Mouse (Mus musculus) forebrain, embryonic 10.5 days (tissue): ENCODE measurements around the gene Flywch2. TPM values are rescaled to one million over a fixed set of nuclear protein-coding genes. Genes with fewer than 3 reads are reported as not detected.

Experiments
- DNase-seq: peaks from one replicate; pipeline ENCODE4 v3.0.0-alpha.2; 2017; ENCODE audit warnings: low spot score; ENCODE audit errors: extremely low spot score
- H3K27ac ChIP-seq: fragments of 300-500 bp; sonication (generic); 2 replicates; pipeline ENCODE4 v1.5.1; 2016; ENCODE audit warnings: mild to moderate bottlenecking
- H3K27me3 ChIP-seq: fragments of 300-500 bp; sonication (generic); 2 replicates; pipeline ENCODE4 v1.6.1; 2016; ENCODE audit warnings: mild to moderate bottlenecking; ENCODE audit not compliant: poor library complexity, severe bottlenecking
- H3K36me3 ChIP-seq: fragments of 300-500 bp; sonication (generic); replicated peaks from 2 replicates; pipeline ENCODE4 v1.6.1; 2016; ENCODE audit warnings: mild to moderate bottlenecking, moderate library complexity
- H3K4me1 ChIP-seq: fragments of 300-500 bp; sonication (generic); 2 replicates; pipeline ENCODE4 v1.6.1; 2016
- H3K4me3 ChIP-seq: fragments of 300-500 bp; sonication (generic); 2 replicates; pipeline ENCODE4 v1.5.1; 2016; ENCODE audit warnings: mild to moderate bottlenecking, moderate library complexity
- H3K9me3 ChIP-seq: fragments of 300-500 bp; sonication (generic); 2 replicates; pipeline ENCODE4 v1.6.1; 2016; ENCODE audit warnings: mild to moderate bottlenecking, moderate library complexity
- WGBS: fragments of 180-500 bp; shearing (Covaris S2); methylation state at CpG from one replicate; pipeline ENCODE4 v1.1.7; 2016; 5-methylcytosine and 5-hydroxymethylcytosine counted together
- polyA plus RNA-seq: library from polyadenylated mRNA; unstranded; fragments of >200 nt; fragmentation: Nextera tagmentation; extraction: Ambion mirVana; gene quantifications from 2 replicates; pipeline ENCODE4 v1.2.1, GENCODE M21; 2016

Gene Flywch2
- 23.8 and 25.0 TPM in 2 replicates for polyA plus RNA-seq

DNA sequence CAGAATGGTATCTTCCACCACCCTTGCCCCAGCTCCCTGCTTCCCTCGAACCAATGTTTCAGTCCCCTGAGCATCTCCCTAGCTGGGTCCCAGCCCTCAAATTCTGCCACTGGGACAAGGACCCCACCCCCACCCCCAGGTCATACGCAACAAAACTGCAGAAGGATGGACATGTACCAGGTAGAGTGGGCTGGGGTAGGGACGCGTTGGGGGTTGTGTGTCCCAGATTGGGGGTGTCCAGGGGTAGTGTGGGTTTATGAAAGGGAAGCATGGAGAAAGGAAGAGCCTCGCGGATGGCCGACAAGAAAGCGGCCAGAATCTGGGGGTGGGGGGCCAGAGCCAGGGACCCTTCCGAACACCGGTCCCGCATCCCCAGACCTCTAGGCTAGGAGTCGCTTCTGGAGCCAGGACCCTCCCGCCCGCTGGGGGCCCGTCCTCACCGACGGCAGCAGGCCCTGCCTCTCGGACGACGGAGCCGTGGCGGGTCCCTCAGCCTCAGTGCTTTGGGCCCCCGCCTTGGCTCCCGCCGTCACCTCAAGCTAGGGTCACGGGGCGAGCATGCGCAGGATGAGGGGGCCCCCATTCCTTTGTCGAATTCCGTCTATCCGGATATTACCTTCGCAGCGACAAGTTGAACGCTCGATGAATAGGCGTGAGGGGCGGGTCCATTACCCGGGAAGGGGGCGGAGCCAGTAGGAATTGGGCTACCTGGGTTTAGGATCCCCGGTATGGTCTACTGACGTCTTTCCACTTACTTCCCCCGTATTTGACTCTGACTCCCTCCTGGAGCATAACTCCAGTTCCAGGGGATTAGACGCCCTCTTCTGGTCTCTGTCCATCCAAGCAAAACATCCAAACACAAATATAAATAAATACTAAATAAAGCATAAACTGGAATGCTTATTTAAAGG, at the start of gene Flywch2:
TSS of gene Flywch2 (minus strand) at position 521 of the 911 bp plus-strand sequence.
- 2% methylated on average over 43 of the region's 43 CpGs for WGBS

DNA sequence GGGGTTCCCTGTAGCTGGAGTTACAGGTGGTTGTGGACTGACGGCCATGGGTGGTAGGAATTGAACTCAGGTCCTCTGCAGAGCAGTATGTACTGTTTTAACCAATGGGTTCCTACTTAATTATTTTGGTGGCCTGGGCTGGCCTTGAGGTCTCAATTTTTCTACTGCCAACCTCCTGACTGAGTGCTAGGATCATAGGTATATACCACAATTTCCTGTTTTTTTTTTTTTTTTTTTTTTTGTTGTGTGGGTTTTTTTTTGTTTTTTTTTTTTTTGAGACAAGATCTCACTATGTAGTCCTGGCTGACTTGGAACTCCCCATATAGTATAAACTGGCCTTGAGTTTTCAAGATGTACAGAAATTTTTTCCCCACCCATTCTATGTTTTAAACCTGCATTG, 45.3 kb upstream of the Flywch2 start:
- Histone ChIP-seq H3K4me1 (peaks cover 30% of the 10 kb centered on the region), H3K4me3 (no peak overlapping the region), H3K27ac (no peak overlapping the region), H3K9me3 (no peaks in the 10 kb centered on the region), H3K36me3 (peaks cover 14% of the 10 kb centered on the region), H3K27me3 (peaks cover 34% of the 10 kb centered on the region)
- no peak for DNase-seq
- WGBS = 98% methylated on average over 1 of the region's 1 CpGs

More for the DNA sequence above, at the start of gene Flywch2:
- no peaks in the 10 kb centered on the region for H3K36me3 ChIP-seq
- H3K27me3 ChIP-seq = no peaks in the 10 kb centered on the region
- peak; percentile 75 for DNase-seq
- H3K9me3 ChIP-seq = no peaks in the 10 kb centered on the region
- H3K4me1 ChIP-seq = peaks cover 31% of the 10 kb centered on the region
- peak within 1 kb of the TSS; percentile 87 for H3K27ac ChIP-seq
- peak within 1 kb of the TSS; percentile 71 for H3K4me3 ChIP-seq

DNA sequence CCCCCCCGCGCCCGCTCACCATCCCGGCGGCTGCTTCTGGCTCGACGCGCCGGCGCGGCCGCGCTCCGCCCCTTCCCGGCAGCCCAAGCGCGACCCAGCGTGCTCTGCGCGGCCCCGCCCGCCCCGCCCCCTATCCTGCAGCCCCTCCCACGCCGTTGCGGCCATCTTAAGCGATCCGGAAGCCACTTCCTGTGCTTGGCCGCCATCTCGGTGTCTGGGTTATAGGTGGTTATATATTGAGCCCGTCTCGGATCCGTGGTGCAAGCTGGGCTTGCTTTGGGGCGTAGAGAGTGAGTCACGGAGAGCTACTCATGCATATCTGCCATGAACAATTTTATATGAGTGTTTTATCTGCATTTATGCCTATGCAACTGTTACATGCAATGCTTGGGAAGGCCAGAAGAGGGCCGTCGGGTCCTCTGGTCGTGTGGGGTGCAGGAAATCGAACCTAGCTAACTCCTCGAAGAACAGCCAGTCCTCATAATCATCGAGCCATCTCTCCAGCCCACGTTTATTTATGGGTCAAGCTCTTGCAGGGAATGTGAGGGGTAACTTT, 43.3 kb upstream of the Flywch2 start, which contains the start of gene Elob:
TSS of gene Elob (minus strand) at position 73 of the 556 bp plus-strand sequence.
- Histone ChIP-seq H3K36me3 (peaks cover 35% of the 10 kb centered on the region), H3K4me3 (peak within 1 kb of the TSS; percentile 89), H3K9me3 (no peaks in the 10 kb centered on the region), H3K4me1 (peaks cover 29% of the 10 kb centered on the region), H3K27me3 (peaks cover 24% of the 10 kb centered on the region), H3K27ac (peak within 1 kb of the TSS; percentile 93)
- WGBS = under 1% methylated on average over 40 of the region's 42 CpGs
- peak; percentile 91 for DNase-seq

DNA sequence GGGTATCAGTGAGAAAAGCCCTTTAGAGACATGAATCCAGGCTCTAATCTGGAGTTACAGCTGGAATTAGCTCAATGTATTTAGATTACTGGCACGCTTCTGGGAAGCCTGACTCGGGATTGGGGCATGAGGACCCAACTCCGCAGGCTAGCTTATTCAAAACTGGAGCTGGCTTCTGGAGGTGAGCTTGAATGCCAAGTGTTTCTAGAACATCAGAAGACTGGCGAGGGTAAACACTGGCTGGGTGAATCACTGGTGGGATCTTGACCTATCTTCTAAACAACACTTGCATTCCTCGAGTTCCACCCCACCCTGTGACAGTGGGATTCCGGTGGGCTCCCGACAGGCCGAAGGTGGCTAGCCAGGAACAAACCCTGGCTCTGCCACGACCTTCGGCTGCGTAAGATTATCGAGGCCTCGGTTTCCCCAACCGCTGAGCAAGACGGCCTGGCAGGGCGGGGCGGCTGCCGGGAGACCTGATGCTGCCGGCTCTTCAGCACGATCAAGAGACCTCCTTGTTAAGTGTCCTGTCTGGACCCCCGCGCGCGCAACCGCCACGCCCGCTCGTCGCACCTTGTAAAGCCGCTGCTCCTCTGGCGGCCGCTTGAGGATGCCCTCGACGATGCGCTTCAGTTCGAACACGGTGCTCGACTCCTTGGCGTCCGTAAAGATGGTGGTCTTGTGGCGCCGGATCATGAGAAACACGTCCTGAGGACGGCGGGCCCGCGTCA, 42.6 kb upstream of the Flywch2 start:
- H3K27me3 ChIP-seq = peaks cover 16% of the 10 kb centered on the region
- under 1% methylated on average over 47 of the region's 47 CpGs for WGBS
- H3K36me3 ChIP-seq = peaks cover 42% of the 10 kb centered on the region
- H3K27ac ChIP-seq = peak overlapping the region; percentile 93
- DNase-seq = no peak
- peaks cover 29% of the 10 kb centered on the region for H3K4me1 ChIP-seq
- no peaks in the 10 kb centered on the region for H3K9me3 ChIP-seq
- peak overlapping the region; percentile 89 for H3K4me3 ChIP-seq

GRCm38 (mm10) chr17:23825591-23825990, 39.7 kb upstream of the Flywch2 start:
- no peak for DNase-seq
- Histone ChIP-seq H3K4me3 (no peak overlapping the region; the same call in 1 of the 2 replicates), H3K27ac (no peak overlapping the region), H3K4me1 (peaks cover 29% of the 10 kb centered on the region), H3K27me3 (0 out of 2 replicates have a peak, but pooled peaks cover 1% of the 10 kb centered on the region), H3K9me3 (peaks cover under 1% of the 10 kb centered on the region; the same call in 1 of the 2 replicates), H3K36me3 (peaks cover 70% of the 10 kb centered on the region)
- WGBS = 93% methylated on average over 4 of the region's 4 CpGs

DNA sequence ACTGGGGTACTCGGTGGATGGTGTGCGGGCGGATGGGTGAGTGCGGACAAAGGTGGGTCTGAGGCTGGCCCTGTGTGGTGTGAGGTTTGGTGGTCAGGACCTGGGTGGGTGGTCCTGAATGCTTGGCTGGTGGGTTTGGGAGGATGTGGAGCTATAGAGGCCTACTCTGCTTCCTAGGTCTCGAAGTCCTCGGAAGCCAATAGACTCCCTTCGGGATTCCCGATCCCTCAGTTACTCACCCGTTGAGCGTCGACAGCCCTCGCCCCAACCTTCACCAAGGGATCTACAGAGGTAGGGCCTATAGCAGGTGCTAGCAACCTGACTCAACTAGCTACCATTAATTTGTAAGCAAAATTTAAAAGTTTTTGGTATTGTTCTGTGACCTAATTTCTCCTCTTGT, 37.7 kb upstream of the Flywch2 start:
- Histone ChIP-seq H3K4me1 (peaks cover 23% of the 10 kb centered on the region), H3K27ac (no peak overlapping the region), H3K9me3 (peaks cover 21% of the 10 kb centered on the region), H3K36me3 (peaks cover 90% of the 10 kb centered on the region), H3K27me3 (no peaks in the 10 kb centered on the region), H3K4me3 (no peak overlapping the region; the same call in 1 of the 2 replicates)
- no peak for DNase-seq
- WGBS = 93% methylated on average over 12 of the region's 12 CpGs

GRCm38 (mm10) chr17:23823018-23823417, 37.1 kb upstream of the Flywch2 start:
- no peak overlapping the region for H3K4me3 ChIP-seq
- peaks cover 96% of the 10 kb centered on the region for H3K36me3 ChIP-seq
- H3K27me3 ChIP-seq = no peaks in the 10 kb centered on the region
- H3K9me3 ChIP-seq = peaks cover 27% of the 10 kb centered on the region
- no peak overlapping the region for H3K27ac ChIP-seq
- DNase-seq = no peak
- 88% methylated on average over 16 of the region's 16 CpGs for WGBS
- H3K4me1 ChIP-seq = peaks cover 18% of the 10 kb centered on the region

- H3K9me3 ChIP-seq = peaks cover 35% of the 10 kb centered on the region
- peaks cover 100% of the 10 kb centered on the region for H3K36me3 ChIP-seq
- DNase-seq = no peak
- WGBS = 83% methylated on average over 6 of the region's 6 CpGs
- H3K27ac ChIP-seq = no peak overlapping the region
- H3K4me3 ChIP-seq = no peak overlapping the region
- H3K4me1 ChIP-seq = peaks cover 9% of the 10 kb centered on the region
- no peaks in the 10 kb centered on the region for H3K27me3 ChIP-seq
Measured at GRCm38 (mm10) chr17:23822094-23822493, 36.2 kb upstream of the Flywch2 start.

- Histone ChIP-seq H3K4me1 (0 out of 2 replicates have a peak, but pooled peaks cover 3% of the 10 kb centered on the region), H3K27me3 (no peaks in the 10 kb centered on the region), H3K27ac (no peak overlapping the region), H3K4me3 (no peak overlapping the region), H3K9me3 (peaks cover 48% of the 10 kb centered on the region), H3K36me3 (peaks cover 100% of the 10 kb centered on the region)
- DNase-seq = no peak
- WGBS = 97% methylated on average over 5 of the region's 5 CpGs
Measured at GRCm38 (mm10) chr17:23820731-23821130, 34.9 kb upstream of the Flywch2 start.

DNA sequence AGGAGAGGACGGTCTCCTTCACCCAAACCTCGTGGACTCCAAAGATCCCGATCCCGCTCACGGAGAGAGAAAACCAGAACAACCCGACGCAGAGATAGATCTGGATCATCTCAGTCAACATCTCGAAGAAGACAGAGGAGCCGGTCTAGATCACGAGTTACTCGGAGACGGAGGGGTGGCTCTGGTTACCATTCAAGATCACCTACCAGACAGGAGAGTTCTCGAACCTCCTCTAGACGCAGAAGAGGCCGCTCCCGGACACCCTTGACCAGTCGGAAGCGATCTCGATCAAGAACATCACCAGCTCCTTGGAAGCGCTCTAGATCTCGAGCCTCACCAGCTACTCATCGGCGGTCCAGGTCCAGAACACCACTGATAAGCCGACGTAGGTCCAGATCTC, 33.4 kb upstream of the Flywch2 start:
- Histone ChIP-seq H3K4me1 (no peaks in the 10 kb centered on the region), H3K36me3 (peaks cover 100% of the 10 kb centered on the region), H3K4me3 (no peak overlapping the region), H3K27ac (no peak overlapping the region), H3K9me3 (peaks cover 60% of the 10 kb centered on the region), H3K27me3 (no peaks in the 10 kb centered on the region)
- no peak for DNase-seq
- whole genome bisulfite sequencing = 98% methylated on average over 25 of the region's 25 CpGs

- no peaks in the 10 kb centered on the region for H3K4me1 ChIP-seq
- no peak for DNase-seq
- WGBS = 95% methylated on average over 8 of the region's 8 CpGs
- no peaks in the 10 kb centered on the region for H3K27me3 ChIP-seq
- H3K36me3 ChIP-seq = peaks cover 100% of the 10 kb centered on the region
- H3K9me3 ChIP-seq = peaks cover 60% of the 10 kb centered on the region
- H3K4me3 ChIP-seq = no peak overlapping the region
- no peak overlapping the region for H3K27ac ChIP-seq
Measured at GRCm38 (mm10) chr17:23818579-23818978, 32.7 kb upstream of the Flywch2 start.

DNA sequence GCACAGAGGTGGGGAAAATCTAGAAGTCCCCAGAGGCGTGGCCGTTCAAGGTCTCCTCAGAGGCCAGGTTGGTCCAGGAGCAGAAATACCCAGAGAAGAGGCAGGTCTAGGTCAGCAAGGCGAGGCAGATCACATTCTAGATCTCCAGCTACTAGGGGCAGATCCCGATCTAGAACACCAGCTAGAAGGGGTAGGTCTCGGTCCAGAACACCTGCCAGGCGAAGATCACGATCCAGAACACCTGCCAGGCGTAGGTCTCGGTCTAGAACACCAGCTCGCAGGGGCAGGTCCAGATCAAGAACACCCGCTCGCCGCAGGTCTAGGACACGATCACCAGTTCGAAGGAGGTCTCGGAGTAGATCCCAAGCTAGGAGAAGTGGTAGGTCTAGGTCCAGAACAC, 29.8 kb upstream of the Flywch2 start:
- H3K4me3 ChIP-seq = no peak overlapping the region; the same call in 1 of the 2 replicates
- no peak overlapping the region for H3K27ac ChIP-seq
- peaks cover 100% of the 10 kb centered on the region for H3K36me3 ChIP-seq
- no peaks in the 10 kb centered on the region for H3K4me1 ChIP-seq
- H3K9me3 ChIP-seq = peaks cover 59% of the 10 kb centered on the region
- H3K27me3 ChIP-seq = no peaks in the 10 kb centered on the region
- 99% methylated on average over 16 of the region's 16 CpGs for WGBS
- DNase-seq = no peak
